Mouse (Mus musculus) liver, embryonic 13.5 days (tissue): ENCODE measurements at regions not wholly inside any gene's neighbourhood (a gene's known extent, or its start where the extent isn't known, plus 50 kb on each side); places are given as distances from the start of the nearest gene placed in this dataset.

Source experiments
- ATAC-seq: fragments of 200-750 bp; cut with Nextera tagmentation; 2 replicates; pipeline ENCODE4 v1.8.0; 2017; ENCODE audit warnings: low read depth, mild to moderate bottlenecking, moderate number of reproducible peaks, moderate library complexity
- DNase-seq: peaks from one replicate; pipeline ENCODE4 v3.0.0; 2022
- H3K27ac ChIP-seq: fragments of 300-500 bp; sonication (generic); 2 replicates; pipeline ENCODE4 v1.5.1; 2015; ENCODE audit warnings: moderate library complexity, mild to moderate bottlenecking, inconsistent platforms
- H3K27me3 ChIP-seq: fragments of 300-500 bp; sonication (generic); 2 replicates; pipeline ENCODE4 v1.6.1; 2015; ENCODE audit warnings: mild to moderate bottlenecking, inconsistent platforms
- H3K36me3 ChIP-seq: fragments of 300-500 bp; sonication (generic); 2 replicates; pipeline ENCODE4 v1.6.1; 2015; ENCODE audit warnings: mild to moderate bottlenecking, inconsistent platforms
- H3K4me1 ChIP-seq: fragments of 300-500 bp; sonication (generic); replicated peaks from 2 replicates; pipeline ENCODE4 v1.6.1; 2015; ENCODE audit warnings: inconsistent platforms
- H3K4me2 ChIP-seq: fragments of 300-500 bp; sonication (generic); 2 replicates; pipeline ENCODE4 v1.6.1; 2015; ENCODE audit warnings: inconsistent platforms, mild to moderate bottlenecking, moderate library complexity
- H3K4me3 ChIP-seq: fragments of 300-500 bp; sonication (generic); replicated peaks from 2 replicates; pipeline ENCODE4 v1.5.1; 2015; ENCODE audit warnings: mild to moderate bottlenecking, inconsistent platforms
- H3K9ac ChIP-seq: fragments of 300-500 bp; sonication (generic); 2 replicates; pipeline ENCODE4 v1.6.1; 2015; ENCODE audit warnings: mild to moderate bottlenecking, inconsistent platforms
- H3K9me3 ChIP-seq: fragments of 300-500 bp; sonication (generic); replicated peaks from 2 replicates; pipeline ENCODE4 v1.6.1; 2016; ENCODE audit warnings: inconsistent platforms
- WGBS: fragments of 180-500 bp; shearing (Covaris S2); methylation state at CpG from one replicate; pipeline ENCODE4 v1.1.7; 2015; ENCODE audit not compliant: insufficient replicate concordance; 5-methylcytosine and 5-hydroxymethylcytosine counted together

DNA sequence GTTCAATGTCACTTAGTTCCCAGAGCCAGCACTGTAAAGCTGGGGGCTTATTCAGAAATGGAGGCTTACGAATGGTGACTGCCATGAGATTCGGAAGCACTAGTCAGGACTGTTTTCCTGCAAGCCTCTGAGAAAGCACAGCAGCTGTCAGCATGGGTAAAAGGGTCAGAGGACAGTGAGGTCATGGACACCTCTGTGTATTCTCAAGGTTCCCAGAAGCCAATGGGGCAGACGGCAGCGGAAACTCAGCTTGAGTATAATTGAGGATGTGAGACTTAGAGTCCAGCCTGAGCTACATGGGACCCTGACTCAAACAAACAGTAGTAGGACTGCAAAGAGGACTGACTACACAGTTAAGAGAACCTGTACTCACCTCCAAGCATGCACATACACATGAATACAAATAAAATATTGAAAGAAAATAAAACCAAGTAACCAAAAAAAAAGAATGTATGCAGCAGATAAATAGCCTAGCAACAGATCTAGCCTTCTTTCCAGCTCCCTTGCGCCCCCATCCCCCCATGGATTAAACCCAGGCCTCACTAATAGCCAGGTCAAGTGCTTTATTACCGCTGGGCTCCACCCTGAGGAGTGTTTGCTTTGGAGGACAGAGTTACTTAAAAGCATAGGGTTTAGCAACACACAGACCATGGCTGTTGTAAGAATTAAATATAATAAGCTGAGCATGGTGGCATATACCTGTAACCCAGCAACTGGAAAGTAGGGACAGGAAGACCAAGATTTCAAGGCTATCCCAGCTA is 67.8 kb upstream of the Calm2 start:
- Histone ChIP-seq H3K27ac (no peak overlapping the region), H3K9ac (peak overlapping the region; percentile 22), H3K9me3 (no peaks in the 10 kb centered on the region), H3K4me2 (peak overlapping the region; percentile 52), H3K27me3 (no peaks in the 10 kb centered on the region), H3K36me3 (no peaks in the 10 kb centered on the region), H3K4me3 (0 out of 2 replicates have a peak overlapping the region, but pooled peaks have one; percentile 14), H3K4me1 (peaks cover 53% of the 10 kb centered on the region)
- no peak for DNase-seq
- 58% methylated on average over 6 of the region's 6 CpGs for whole genome bisulfite sequencing
- peak; percentile 5; the same call in 1 of the 2 replicates for ATAC-seq

DNA sequence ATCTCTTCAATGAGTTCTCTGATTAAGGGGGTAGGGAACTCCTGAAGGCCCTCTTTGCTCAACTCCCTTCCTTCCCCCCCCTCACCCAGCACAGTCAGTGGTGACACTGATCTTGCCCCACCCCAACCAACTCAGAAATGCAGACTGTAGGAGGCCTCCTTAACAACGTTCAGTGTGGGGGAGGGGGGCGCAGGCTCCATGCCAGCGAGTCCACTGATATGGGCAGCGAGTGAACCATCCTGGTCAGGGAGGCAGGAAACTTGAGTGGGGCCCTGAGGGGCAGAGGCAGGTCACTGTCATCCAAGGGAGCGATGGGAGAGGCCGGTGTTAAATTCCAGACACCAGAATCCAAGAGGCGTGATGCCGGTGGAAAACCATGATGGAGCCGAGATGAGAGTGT is 70.5 kb upstream of the Calm2 start:
- H3K9ac ChIP-seq: no peak overlapping the region
- H3K4me2 ChIP-seq: no peak overlapping the region
- H3K27ac ChIP-seq: no peak overlapping the region
- no peak overlapping the region for H3K4me3 ChIP-seq
- H3K27me3 ChIP-seq: peaks cover under 1% of the 10 kb centered on the region; the same call in 1 of the 2 replicates
- 44% methylated on average over 9 of the region's 9 CpGs for WGBS
- no peaks in the 10 kb centered on the region for H3K36me3 ChIP-seq
- no peaks in the 10 kb centered on the region for H3K9me3 ChIP-seq
- peaks cover 50% of the 10 kb centered on the region for H3K4me1 ChIP-seq
- ATAC-seq: no peak
- DNase-seq: no peak

DNA sequence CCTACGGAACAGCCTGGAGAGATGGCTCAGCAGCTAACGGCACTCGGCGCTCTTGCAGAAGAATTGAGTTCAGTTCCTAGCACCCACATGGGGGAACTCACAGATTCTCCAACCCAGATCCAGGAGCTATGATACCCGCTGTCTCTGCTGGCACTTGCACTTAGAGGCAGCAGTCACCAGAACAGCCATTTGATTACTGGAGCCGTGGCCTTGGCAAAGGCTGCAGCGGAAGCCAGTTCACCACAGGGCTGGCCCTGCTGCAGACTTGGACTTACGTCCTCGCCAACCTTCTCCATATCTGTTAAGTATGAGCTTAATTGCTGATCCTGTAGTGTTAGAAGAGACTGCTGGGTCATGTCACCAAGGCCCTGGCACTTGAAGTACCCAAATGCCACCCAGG is 72.7 kb upstream of the Calm2 start:
- ATAC-seq (no peak), DNase-seq (no peak)
- H3K27me3 ChIP-seq: peaks cover 5% of the 10 kb centered on the region; the same call in 1 of the 2 replicates
- no peak overlapping the region for H3K9ac ChIP-seq
- no peaks in the 10 kb centered on the region for H3K36me3 ChIP-seq
- peaks cover 46% of the 10 kb centered on the region for H3K4me1 ChIP-seq
- WGBS: 81% methylated on average over 9 of the region's 9 CpGs
- no peak overlapping the region for H3K4me3 ChIP-seq
- H3K4me2 ChIP-seq: no peak overlapping the region
- H3K9me3 ChIP-seq: no peaks in the 10 kb centered on the region
- no peak overlapping the region for H3K27ac ChIP-seq

DNA sequence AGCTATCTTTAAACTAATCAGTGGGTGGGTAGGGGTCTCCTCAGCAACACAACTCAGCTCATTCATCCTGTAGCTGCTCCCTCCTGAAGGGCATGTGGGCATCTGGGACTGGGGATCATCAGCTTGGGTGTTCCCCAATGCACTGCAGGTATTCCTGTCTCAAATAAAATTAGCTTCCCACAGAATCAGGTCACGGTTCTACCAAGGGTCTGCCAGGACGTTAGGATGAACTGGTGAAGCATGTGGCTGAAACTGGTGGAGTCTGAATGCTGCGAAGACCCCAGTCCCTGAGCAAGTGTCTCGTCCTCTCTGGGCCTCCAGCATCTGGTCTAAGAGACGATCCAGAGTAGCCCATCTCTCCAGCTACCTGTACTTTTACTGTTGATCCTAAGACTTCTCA is 74.1 kb upstream of the Calm2 start:
- 70% methylated on average over 5 of the region's 5 CpGs for WGBS
- DNase-seq (no peak), ATAC-seq (no peak)
- H3K27ac ChIP-seq: no peak overlapping the region
- H3K9ac ChIP-seq: no peak overlapping the region
- H3K9me3 ChIP-seq: no peaks in the 10 kb centered on the region
- H3K4me1 ChIP-seq: peaks cover 38% of the 10 kb centered on the region
- H3K27me3 ChIP-seq: peaks cover 5% of the 10 kb centered on the region; the same call in 1 of the 2 replicates
- H3K36me3 ChIP-seq: no peaks in the 10 kb centered on the region
- no peak overlapping the region for H3K4me3 ChIP-seq
- no peak overlapping the region for H3K4me2 ChIP-seq

DNA sequence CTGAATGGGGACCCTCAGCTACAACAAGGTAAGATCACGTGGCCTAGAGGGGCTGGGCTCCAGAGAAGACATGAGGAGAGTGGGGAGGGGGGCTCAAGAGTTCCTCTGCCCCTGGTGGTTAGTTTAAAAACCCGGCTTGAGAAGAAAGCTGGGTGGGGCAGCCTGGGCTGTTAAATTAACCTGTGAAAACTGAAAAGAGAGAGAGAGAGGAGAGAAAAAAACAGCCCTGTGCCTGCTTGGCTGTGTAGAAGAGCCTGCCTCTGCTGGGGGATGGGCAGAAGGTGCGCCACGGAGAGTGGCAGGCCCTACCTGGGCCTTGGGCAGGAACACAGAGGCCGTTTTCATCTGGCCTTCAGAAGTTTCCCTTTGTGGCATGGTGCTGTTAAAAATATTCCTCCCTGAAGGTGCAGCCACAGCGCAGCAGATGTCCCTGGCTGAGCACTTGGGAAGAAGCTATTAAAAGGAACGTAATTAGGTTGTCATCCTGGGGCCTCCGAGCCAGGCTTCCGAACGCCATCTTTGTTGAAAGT is 75.0 kb upstream of the Calm2 start:
- no peak overlapping the region for H3K4me3 ChIP-seq
- no peak overlapping the region for H3K27ac ChIP-seq
- H3K36me3 ChIP-seq: no peaks in the 10 kb centered on the region
- no peak overlapping the region for H3K4me2 ChIP-seq
- WGBS: 51% methylated on average over 10 of the region's 10 CpGs
- no peak overlapping the region for H3K9ac ChIP-seq
- ATAC-seq: no peak
- no peak for DNase-seq
- H3K4me1 ChIP-seq: peaks cover 32% of the 10 kb centered on the region
- no peaks in the 10 kb centered on the region for H3K9me3 ChIP-seq
- peaks cover 5% of the 10 kb centered on the region; the same call in 1 of the 2 replicates for H3K27me3 ChIP-seq

DNA sequence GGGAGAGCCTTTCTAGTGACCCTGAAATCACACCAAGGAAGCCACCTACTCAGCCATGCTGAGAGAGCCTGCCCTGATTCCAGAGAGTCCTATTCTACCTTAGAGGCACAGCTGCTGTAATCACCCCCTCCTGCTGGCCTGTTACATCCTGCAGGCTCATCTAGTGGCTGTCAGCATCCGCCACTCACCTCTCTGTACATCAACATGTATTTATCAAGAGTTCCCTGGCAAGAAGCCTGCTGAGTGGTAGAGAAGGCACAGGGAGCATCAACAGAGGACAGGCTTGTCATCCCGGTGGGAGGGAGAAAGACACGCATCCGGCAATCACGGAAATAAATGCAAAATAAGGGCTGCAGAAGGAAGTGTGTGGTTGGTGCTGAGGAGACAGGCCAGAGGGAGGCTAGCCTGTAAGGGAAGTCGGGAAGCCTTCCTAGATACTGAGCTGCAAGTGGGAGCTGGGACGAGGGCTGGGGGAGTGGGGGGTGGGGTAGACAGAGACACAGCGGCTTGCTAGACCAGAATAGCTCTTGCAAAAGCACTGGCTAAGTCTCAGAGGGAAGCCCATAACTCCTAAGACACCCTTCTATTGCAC is 75.9 kb upstream of the Calm2 start:
- no peak overlapping the region for H3K27ac ChIP-seq
- H3K36me3 ChIP-seq: no peaks in the 10 kb centered on the region
- no peaks in the 10 kb centered on the region for H3K9me3 ChIP-seq
- ATAC-seq: peak; percentile 45
- H3K9ac ChIP-seq: no peak overlapping the region
- peaks cover 5% of the 10 kb centered on the region; the same call in 1 of the 2 replicates for H3K27me3 ChIP-seq
- no peak overlapping the region for H3K4me3 ChIP-seq
- 21% methylated on average over 8 of the region's 8 CpGs for WGBS
- no peak overlapping the region for H3K4me2 ChIP-seq
- H3K4me1 ChIP-seq: peaks cover 23% of the 10 kb centered on the region
- DNase-seq: no peak

DNA sequence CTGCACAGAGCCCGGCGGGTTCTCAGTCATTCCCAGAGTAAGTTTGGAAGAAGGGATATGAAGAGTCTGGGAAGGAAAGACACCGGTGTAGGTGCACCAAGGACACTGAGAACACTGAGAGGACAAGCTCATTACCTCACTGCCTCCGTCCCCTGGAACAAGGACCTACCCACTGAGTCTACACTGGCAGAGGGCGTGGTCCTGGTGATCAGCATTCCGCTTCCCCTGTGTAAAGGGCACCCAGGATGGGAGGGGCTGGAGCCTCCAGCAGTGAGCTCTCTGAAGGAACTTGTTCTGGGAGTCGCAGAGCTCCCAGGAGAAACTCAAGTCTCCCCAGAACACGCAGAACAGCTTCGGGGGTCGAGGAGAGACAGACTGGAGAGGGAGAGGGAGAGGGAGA is 76.9 kb upstream of the Calm2 start:
- Histone ChIP-seq H3K27ac (no peak overlapping the region), H3K36me3 (no peaks in the 10 kb centered on the region), H3K9me3 (no peaks in the 10 kb centered on the region), H3K27me3 (peaks cover 5% of the 10 kb centered on the region), H3K4me1 (peaks cover 20% of the 10 kb centered on the region), H3K4me2 (no peak overlapping the region), H3K9ac (no peak overlapping the region), H3K4me3 (no peak overlapping the region)
- DNase-seq: peak; percentile 60
- peak; percentile 52; the same call in 1 of the 2 replicates for ATAC-seq
- 29% methylated on average over 10 of the region's 10 CpGs for WGBS

DNA sequence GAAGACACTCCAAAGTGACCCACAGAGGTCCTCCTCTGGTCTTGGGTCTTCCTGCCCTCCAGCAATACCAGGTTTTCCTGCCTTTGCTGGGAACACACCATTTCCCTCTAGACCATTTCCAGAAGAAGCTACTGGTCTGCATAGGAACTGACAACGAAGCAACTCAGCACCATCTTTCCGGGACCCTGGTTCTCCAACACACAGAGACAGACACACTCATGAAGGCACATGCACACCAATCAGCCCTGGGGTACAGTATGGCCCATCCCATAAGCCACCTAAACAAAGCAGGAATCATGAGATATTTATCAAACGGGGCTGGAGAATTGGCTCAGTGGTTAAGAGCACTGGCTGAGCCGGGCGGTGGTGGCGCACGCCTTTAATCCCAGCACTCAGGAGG is 80.4 kb upstream of the Calm2 start:
- H3K4me2 ChIP-seq: no peak overlapping the region
- no peak overlapping the region for H3K4me3 ChIP-seq
- no peaks in the 10 kb centered on the region for H3K9me3 ChIP-seq
- H3K36me3 ChIP-seq: no peaks in the 10 kb centered on the region
- WGBS: 75% methylated on average over 7 of the region's 7 CpGs
- H3K9ac ChIP-seq: no peak overlapping the region
- peaks cover 48% of the 10 kb centered on the region for H3K4me1 ChIP-seq
- no peak overlapping the region for H3K27ac ChIP-seq
- no peak for ATAC-seq
- DNase-seq: no peak
- peaks cover 5% of the 10 kb centered on the region for H3K27me3 ChIP-seq

DNA sequence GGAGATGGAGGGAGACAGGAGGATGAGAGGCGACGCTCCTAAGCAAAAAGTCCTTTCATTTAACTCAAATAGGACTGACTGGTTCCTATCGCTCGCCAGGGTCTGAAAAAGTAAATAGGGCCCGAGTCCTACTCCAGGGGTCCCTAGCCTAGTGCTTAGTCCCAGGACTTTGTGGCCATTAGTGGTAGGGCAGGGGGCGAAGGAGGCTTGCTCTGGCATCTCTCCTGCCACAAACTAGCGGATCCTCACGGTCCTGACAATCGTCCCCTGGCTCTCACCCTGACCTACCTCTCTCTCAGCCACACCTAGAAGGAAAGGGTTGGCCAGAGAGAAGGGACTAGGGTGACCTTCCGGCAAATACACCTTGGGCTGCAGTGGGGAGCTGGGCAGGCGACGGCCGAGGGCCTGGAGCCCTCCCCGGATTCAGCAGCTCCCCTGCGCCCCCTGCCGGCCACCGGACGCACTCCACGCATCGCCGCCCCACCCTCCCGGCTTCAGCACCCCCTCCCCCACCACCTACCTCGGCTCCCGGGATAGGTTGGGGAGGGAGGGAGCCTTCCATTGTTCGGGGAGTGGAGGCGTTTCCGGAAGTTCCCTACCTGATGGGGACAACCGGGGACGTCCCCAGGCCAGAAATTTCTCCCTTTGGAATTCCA is 83.6 kb upstream of the Calm2 start:
- no peak overlapping the region for H3K27ac ChIP-seq
- H3K9ac ChIP-seq: peak overlapping the region; percentile 49
- H3K4me2 ChIP-seq: peak overlapping the region; percentile 73
- ATAC-seq: peak; percentile 76
- no peaks in the 10 kb centered on the region for H3K9me3 ChIP-seq
- peak overlapping the region; percentile 47 for H3K4me3 ChIP-seq
- peak; percentile 71 for DNase-seq
- H3K36me3 ChIP-seq: no peaks in the 10 kb centered on the region
- H3K4me1 ChIP-seq: peaks cover 33% of the 10 kb centered on the region
- H3K27me3 ChIP-seq: peaks cover 5% of the 10 kb centered on the region; the same call in 1 of the 2 replicates
- 15% methylated on average over 29 of the region's 29 CpGs for WGBS

DNA sequence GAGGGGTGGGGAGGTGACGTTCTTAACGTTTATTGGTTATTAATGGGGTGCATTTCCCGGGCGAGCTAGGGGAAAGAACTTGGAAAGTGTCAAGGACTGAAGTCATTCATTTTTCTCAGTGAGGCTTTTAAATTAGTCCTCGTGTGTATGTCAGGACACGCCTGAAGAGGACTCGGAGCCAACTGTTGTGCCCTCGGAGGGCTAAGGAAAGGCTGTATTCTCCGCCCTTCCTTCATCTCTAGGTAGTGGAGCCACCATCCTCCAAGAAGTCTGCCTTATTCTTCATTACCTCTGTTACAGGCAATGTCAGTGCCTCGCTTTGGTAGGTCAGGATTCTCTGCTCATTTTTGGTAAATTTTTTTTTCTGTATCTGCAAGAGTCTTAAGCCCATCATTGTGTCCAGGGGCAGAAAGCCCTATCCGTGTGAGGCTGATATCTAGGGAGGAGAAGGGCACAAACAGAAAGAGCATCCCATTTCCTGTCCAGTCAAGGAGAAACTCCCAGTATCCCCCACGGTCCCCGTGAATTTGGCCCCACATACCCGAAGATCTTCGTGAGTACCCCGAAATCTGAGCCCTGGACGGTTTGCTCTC is 84.2 kb upstream of the Calm2 start:
- peaks cover 5% of the 10 kb centered on the region; the same call in 1 of the 2 replicates for H3K27me3 ChIP-seq
- peak overlapping the region; percentile 73 for H3K4me2 ChIP-seq
- no peaks in the 10 kb centered on the region for H3K9me3 ChIP-seq
- H3K4me1 ChIP-seq: peaks cover 33% of the 10 kb centered on the region
- 10% methylated on average over 17 of the region's 17 CpGs for WGBS
- H3K9ac ChIP-seq: peak overlapping the region; percentile 49
- no peaks in the 10 kb centered on the region for H3K36me3 ChIP-seq
- no peak for DNase-seq
- peak; percentile 17; the same call in 1 of the 2 replicates for ATAC-seq
- H3K4me3 ChIP-seq: peak overlapping the region; percentile 47
- H3K27ac ChIP-seq: 0 out of 2 replicates have a peak overlapping the region, but pooled peaks have one; percentile 47
